Mouse (Mus musculus): ENCODE measurements around the gene Magea5.
"Not testable (repeated sequence)": the region's sequence is repeated elsewhere in the genome, so short reads cannot be mapped to it uniquely, and the experiment has no call there.

Magea5 gene

DNA sequence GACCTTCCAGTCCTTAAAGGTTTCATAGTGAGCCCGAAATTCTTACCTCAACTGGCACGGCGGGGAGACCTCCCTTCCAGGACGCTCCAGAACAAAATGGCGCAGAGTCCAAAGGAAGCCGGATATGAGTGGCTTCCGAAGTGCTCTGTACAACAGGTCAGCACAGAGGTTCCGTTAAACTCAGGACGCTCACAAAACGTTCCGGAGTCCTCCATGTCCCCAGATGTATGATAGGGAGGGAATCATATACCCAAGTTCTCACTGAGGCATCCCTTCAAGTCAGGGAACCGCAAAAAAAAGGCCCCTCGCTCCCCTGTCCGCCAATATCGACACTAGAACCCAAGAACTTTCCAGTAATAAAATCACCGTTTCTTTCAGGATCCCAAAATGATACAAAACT, at the start of gene Magea5:
Gene Magea5, minus strand, starts transcription at position 101 of the 400 bp plus-strand sequence.
- DNase-seq (ENCODE audit: low spot score in 2 of 2) = not testable (repeated sequence)

DNA sequence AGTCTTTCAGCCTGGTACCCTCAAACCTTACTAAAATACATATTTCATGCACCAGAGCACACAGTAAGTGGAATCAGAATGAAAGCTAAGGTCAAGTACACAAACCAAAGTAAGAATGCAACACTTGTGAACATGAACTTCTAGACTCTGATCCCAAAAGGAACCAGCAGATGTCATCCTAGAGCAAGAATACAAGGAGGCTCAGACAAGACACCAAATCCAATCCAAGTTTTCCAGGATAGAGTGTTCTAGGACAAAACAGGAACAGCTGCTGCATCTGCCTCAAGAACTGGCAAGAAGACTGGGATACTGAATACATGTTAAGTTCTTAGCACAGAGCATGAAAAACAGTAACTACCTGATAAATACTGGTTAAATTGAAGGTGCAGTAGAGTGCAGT, 35.1 kb upstream of the Magea5 start:
- DNase-seq (ENCODE audit: low spot score in 2 of 2) = no peak

DNA sequence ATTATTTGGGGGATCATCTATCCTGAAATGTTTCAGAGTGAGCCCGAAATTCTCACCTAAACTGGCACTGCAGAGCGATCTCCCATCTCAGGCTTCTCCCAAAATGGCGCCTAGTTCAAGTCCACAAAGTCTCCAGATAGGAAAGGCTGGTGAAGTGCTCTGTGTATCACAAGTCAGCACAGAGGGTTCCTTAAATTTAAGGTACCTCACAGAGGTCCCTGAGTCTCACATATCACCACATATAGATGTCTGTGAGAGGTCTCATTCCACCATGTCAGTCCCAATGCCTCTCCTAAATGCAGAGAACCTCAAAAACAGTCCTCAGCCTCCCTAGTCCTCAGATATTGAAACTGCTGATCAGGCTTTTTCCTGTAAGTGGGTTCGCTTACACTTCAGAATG, 30.6 kb upstream of the Magea5 start, which contains the start of gene Magea2:
Gene Magea2, minus strand, starts transcription at position 101 of the 400 bp plus-strand sequence.
- not testable (repeated sequence) for DNase-seq (ENCODE audit: low spot score in 2 of 2)

DNA sequence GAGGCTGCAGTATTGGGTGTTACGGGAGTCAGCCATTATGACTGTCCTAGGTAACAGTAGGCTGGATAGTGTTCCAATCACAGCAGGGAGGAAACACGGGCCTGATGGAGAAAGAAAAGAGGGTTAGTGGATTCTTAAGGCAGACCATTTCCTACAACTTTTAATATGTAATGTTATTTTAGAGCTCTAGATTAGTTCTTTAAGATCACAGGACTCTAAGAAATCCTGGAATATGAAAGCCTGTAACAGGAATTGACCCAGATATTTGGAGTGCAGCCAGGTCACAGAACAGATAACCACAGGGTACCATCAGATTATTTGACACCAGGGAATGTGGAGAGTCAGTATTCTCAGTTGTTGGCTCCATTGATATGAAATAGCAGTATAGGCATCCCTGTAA, 26.7 kb upstream of the Magea5 start, which contains the start of gene Magea1:
Gene Magea1, minus strand, starts transcription at position 101 of the 400 bp plus-strand sequence.
- not testable (repeated sequence) for DNase-seq (ENCODE audit: low spot score in 2 of 2)

Measured in frontal cortex, postnatal 10 days (tissue).